Mouse (Mus musculus) left cerebral cortex, adult 8-10 months (tissue): ENCODE measurements around the gene Lipo2. TPM values are rescaled to one million over a fixed set of nuclear protein-coding genes. Genes with fewer than 3 reads are reported as not detected.
A peak's percentile ranks its signal among the peaks of the same experiment; 100 is the strongest.
"Not testable (repeated sequence)": the region's sequence is repeated elsewhere in the genome, so short reads cannot be mapped to it uniquely, and the experiment has no call there.

Experiments
- DNase-seq, 2 experiments: peaks; one replicate each; pipeline ENCODE4 v3.0.0; 2022; ENCODE audit warnings: low spot score in 2 of 2
- total RNA-seq, 4 experiments: library from RNA; stranded (reverse); gene quantifications; 2 replicates each; pipeline ENCODE4 v1.2.4; 2022

The Lipo2 gene
- under 1 TPM in 3 of 4 experiments, not detected in 1; 0.35 to 0.46 (median 0.44) TPM for total RNA-seq

DNA sequence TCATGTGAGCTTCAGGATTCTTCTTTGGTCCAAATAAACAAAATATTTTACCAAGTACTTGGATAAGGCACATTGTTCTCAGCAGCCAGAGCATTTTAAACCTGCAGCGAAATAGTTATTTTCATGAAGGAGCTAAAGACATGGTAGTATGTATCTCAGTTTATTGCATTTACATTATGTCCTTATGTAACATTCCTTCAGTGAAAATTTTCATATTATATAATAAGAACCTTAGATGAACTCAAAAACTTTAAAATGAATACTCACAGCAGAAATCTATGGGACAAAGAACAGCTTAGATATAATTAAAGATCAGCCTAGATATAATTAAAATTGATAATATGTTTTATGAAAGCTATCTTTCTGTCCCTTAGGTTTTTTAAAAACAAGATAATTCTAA lies at the start of gene Lipo2:
Gene Lipo2, minus strand, starts transcription at position 101 of the 400 bp plus-strand sequence.
- DNase-seq: not testable (repeated sequence)

- DNase-seq: not testable (repeated sequence)
Measured at GRCm38 (mm10) chr19:33787359-33787758, 36.2 kb upstream of the Lipo2 start, which contains the start of gene Lipo1. TSS of gene Lipo1 (minus strand) at chr19:33787459.

GRCm38 (mm10) chr19:33786576-33787277 lies 35.6 kb upstream of the Lipo2 start:
- peak in 1 of 2 experiments; percentile 11 for DNase-seq

- DNase-seq: peak in 1 of 2 experiments; percentile 5
Measured at GRCm38 (mm10) chr19:33761287-33762086, 10.3 kb upstream of the Lipo2 start, which contains the start of gene Lipo3. TSS of gene Lipo3 (minus strand) at chr19:33761951.

Other genes with a start within 250 kb of the Lipo2 start
- under 1 TPM in 2 of 4 experiments, not detected in 2; 0.14 to 0.30 TPM for gene Lipo4, start 233.6 kb downstream of the Lipo2 start, total RNA-seq
- gene Gm8978, start 126.1 kb downstream of the Lipo2 start, total RNA-seq: not detected
- gene Lipo3, start 10.6 kb upstream of the Lipo2 start, total RNA-seq: 1 to 10 TPM; 5.3 to 6.7 (median 5.8) TPM
- gene Lipo1, start 36.1 kb upstream of the Lipo2 start, total RNA-seq: not detected
- not detected for gene Lipf, start 209.8 kb upstream of the Lipo2 start, total RNA-seq